Mouse (Mus musculus) retina, postnatal 7 days (tissue): ENCODE results near the gene Ncor1.
"Not testable (repeated sequence)": the region's sequence is repeated elsewhere in the genome, so short reads cannot be mapped to it uniquely, and the experiment has no call there.

Experiments used
- DNase-seq: peaks from one replicate; pipeline ENCODE4 v3.0.0-alpha.2; 2012; ENCODE audit warnings: low read depth, low spot score

Gene Ncor1

GRCm38 (mm10) chr11:62458780-62459179, 439 bp upstream of the Ncor1 start:
- DNase-seq, result no peak

GRCm38 (mm10) chr11:62457891-62458270, 460 bp downstream of the Ncor1 start:
- no peak for DNase-seq

- peak; percentile 80 for DNase-seq
Observed at GRCm38 (mm10) chr11:62457241-62457890, 975 bp downstream of the Ncor1 start.

- DNase-seq, result peak; percentile 14
Observed at GRCm38 (mm10) chr11:62456483-62457172, 1.7 kb downstream of the Ncor1 start.

- no peak for DNase-seq
Observed at GRCm38 (mm10) chr11:62456021-62456482, 2.3 kb downstream of the Ncor1 start.

GRCm38 (mm10) chr11:62455193-62455592, 3.1 kb downstream of the Ncor1 start:
- no peak for DNase-seq

GRCm38 (mm10) chr11:62448971-62449370, 9.4 kb downstream of the Ncor1 start:
- DNase-seq, result no peak

- DNase-seq, result no peak
Observed at GRCm38 (mm10) chr11:62445799-62446198, 12.5 kb downstream of the Ncor1 start.

- DNase-seq, result no peak
Observed at GRCm38 (mm10) chr11:62440670-62441315, 17.5 kb downstream of the Ncor1 start.

GRCm38 (mm10) chr11:62432211-62432610, 26.1 kb downstream of the Ncor1 start:
- no peak for DNase-seq

GRCm38 (mm10) chr11:62427105-62427504, 31.2 kb downstream of the Ncor1 start:
- no peak for DNase-seq

- no peak for DNase-seq
Observed at GRCm38 (mm10) chr11:62426266-62426665, 32.1 kb downstream of the Ncor1 start.

- no peak for DNase-seq
Observed at GRCm38 (mm10) chr11:62424525-62424924, 33.8 kb downstream of the Ncor1 start.

GRCm38 (mm10) chr11:62415026-62415425, 43.3 kb downstream of the Ncor1 start:
- no peak for DNase-seq

GRCm38 (mm10) chr11:62409611-62410010, 48.7 kb downstream of the Ncor1 start:
- no peak for DNase-seq

- no peak for DNase-seq
Observed at GRCm38 (mm10) chr11:62408848-62409247, 49.5 kb downstream of the Ncor1 start.

- peak; percentile 37 for DNase-seq
Observed at GRCm38 (mm10) chr11:62396405-62396804, 61.9 kb downstream of the Ncor1 start.

- DNase-seq, result no peak
Observed at GRCm38 (mm10) chr11:62388331-62388679, 70.0 kb downstream of the Ncor1 start.

GRCm38 (mm10) chr11:62387608-62388330, 70.6 kb downstream of the Ncor1 start:
- no peak for DNase-seq

- DNase-seq, result not testable (repeated sequence)
Observed at GRCm38 (mm10) chr11:62377202-62377851, 81.0 kb downstream of the Ncor1 start.

GRCm38 (mm10) chr11:62371776-62372175, 86.6 kb downstream of the Ncor1 start:
- DNase-seq, result no peak

- no peak for DNase-seq
Observed at GRCm38 (mm10) chr11:62369924-62370323, 88.4 kb downstream of the Ncor1 start.
